Mouse (Mus musculus): ENCODE data around the gene Gm9736. TPM values are rescaled to one million over a fixed set of nuclear protein-coding genes. Genes with fewer than 3 reads are reported as not detected.
"Not testable (repeated sequence)": the region's sequence is repeated elsewhere in the genome, so short reads cannot be mapped to it uniquely, and the experiment has no call there.

Gm9736 gene
- polyA plus RNA-seq, 1 experiment from 2014 or later, result not detected

DNA sequence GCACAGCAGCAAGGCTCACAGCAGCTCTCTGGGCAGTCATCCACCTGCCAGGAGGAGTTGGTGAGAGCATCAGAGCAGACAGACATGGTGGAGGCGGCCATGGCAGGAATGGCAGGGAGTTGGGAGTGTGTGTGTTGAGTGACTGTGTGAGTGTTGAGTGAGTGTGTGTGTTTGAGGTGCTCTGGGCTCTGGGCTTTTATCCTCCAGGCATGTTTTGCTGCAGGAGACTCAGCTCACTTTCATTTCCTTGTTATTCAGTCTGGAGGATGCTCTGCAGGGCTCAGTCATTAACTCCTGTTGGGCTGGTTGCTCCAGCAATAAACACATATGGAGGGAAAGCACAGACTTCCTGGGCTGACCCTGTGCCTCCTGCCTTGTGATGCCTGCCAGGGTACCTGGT, 25.7 kb upstream of the Gm9736 start, which contains the start of gene Gm7138:
Gm7138 (minus strand) TSS at position 101 of the 400 bp plus-strand sequence.
- not testable (repeated sequence) for H3K4me2 ChIP-seq (ENCODE audit: low read length); H3K9ac ChIP-seq (replicated peaks; ENCODE audit: low read depth, low read length); ATAC-seq; H3K4me1 ChIP-seq (replicated peaks; ENCODE audit: control insufficient read depth, insufficient read depth, low read length); H3K4me3 ChIP-seq (replicated peaks; ENCODE audit: low read length); H3K9me3 ChIP-seq (ENCODE audit: control insufficient read depth, low read length); H3K36me3 ChIP-seq (ENCODE audit: control insufficient read depth, insufficient read depth); H3K27me3 ChIP-seq (replicated peaks; ENCODE audit: control insufficient read depth, insufficient read depth, low read length); H3K27ac ChIP-seq (ENCODE audit: low read length)
- 50% methylated on average over 1 of the region's 1 CpGs for WGBS

DNA sequence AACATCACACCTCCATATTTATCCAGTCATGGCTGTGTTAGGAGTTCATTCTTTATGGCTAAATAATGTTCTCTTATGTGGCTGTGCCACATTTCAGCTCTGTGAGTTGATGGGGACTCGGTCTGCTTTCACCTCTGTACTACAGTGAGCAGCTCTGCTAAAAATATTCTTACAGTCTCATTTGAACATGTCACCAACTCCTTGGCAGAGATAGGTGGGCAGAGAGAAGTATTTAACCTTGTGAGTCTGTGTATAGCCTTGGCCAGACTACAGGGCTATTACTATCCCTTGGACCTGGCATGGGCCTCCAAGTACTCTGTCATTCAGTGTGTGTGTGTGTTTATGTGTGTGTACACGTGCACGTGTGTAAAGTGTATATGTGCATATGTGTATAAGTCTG, 21.0 kb upstream of the Gm9736 start:
- not testable (repeated sequence) for H3K36me3 ChIP-seq (ENCODE audit: control insufficient read depth, insufficient read depth); H3K4me1 ChIP-seq (replicated peaks; ENCODE audit: control insufficient read depth, insufficient read depth, low read length); H3K4me3 ChIP-seq (replicated peaks; ENCODE audit: low read length); H3K27me3 ChIP-seq (replicated peaks; ENCODE audit: control insufficient read depth, insufficient read depth, low read length); H3K27ac ChIP-seq (ENCODE audit: low read length); H3K9me3 ChIP-seq (ENCODE audit: control insufficient read depth, low read length); ATAC-seq; H3K9ac ChIP-seq (replicated peaks; ENCODE audit: low read depth, low read length); H3K4me2 ChIP-seq (ENCODE audit: low read length)
- 100% methylated on average over 1 of the region's 3 CpGs for WGBS

DNA sequence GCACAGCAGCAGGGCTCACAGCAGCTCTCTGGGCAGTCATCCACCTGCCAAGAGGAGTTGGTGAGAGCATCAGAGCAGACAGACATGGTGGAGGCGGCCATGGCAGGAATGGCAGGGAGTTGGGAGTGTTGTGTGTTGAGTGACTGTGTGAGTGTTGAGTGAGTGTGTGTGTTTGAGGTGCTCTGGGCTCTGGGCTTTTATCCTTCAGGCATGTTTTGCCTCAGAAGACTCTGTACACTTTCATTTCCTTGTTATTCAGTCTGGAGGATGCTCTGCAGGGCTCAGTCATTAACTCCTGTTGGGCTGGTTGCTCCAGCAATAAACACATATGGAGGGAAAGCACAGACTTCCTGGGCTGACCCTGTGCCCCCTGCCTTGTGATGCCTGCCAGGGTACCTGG, 20.1 kb upstream of the Gm9736 start, which contains the start of gene Gm3238:
Gm3238 (minus strand) TSS at position 101 of the 400 bp plus-strand sequence.
- WGBS, result 92% methylated on average over 1 of the region's 1 CpGs
- H3K4me1 ChIP-seq (replicated peaks; ENCODE audit: control insufficient read depth, insufficient read depth, low read length); H3K4me3 ChIP-seq (replicated peaks; ENCODE audit: low read length); H3K27ac ChIP-seq (ENCODE audit: low read length); H3K4me2 ChIP-seq (ENCODE audit: low read length); H3K36me3 ChIP-seq (ENCODE audit: control insufficient read depth, insufficient read depth); H3K9me3 ChIP-seq (ENCODE audit: control insufficient read depth, low read length); ATAC-seq; H3K27me3 ChIP-seq (replicated peaks; ENCODE audit: control insufficient read depth, insufficient read depth, low read length); H3K9ac ChIP-seq (replicated peaks; ENCODE audit: low read depth, low read length): not testable (repeated sequence)

DNA sequence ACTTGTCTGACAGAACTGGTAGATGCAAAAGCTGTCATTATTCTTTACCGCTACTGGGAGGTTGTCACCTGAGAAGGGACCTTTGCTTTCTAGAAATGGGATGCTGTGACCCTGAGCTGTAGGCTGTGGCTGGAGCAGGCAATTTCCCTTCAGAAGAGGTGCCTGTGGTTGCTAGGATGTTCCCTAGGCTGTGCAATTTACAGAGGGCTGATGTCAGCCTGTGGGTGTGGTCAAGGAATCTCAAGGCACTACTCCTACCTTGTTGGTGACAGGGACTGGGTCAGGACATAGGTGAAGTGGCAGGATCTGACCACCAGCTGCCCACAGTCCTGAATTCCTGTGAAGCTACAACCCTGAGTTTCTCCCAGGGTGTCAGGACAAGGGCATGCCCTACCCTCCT, 18.6 kb upstream of the Gm9736 start:
- WGBS, result 88% methylated on average over 1 of the region's 1 CpGs

DNA sequence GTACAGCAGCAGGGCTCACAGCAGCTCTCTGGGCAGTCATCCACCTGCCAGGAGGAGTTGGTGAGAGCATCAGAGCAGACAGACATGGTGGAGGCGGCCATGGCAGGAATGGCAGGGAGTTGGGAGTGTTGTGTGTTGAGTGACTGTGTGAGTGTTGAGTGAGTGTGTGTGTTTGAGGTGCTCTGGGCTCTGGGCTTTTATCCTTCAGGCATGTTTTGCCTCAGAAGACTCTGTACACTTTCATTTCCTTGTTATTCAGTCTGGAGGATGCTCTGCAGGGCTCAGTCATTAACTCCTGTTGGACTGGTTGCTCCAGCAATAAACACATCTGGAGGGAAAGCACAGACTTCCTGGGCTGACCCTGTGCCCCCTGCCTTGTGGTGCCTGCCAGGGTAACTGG, 8.4 kb upstream of the Gm9736 start, which contains the start of gene Gm3233:
Gm3233 (minus strand) TSS at position 101 of the 400 bp plus-strand sequence.
- not testable (repeated sequence) for H3K4me2 ChIP-seq (ENCODE audit: low read length); H3K9me3 ChIP-seq (ENCODE audit: control insufficient read depth, low read length); H3K27ac ChIP-seq (ENCODE audit: low read length); H3K27me3 ChIP-seq (replicated peaks; ENCODE audit: control insufficient read depth, insufficient read depth, low read length); ATAC-seq; H3K4me3 ChIP-seq (replicated peaks; ENCODE audit: low read length); H3K4me1 ChIP-seq (replicated peaks; ENCODE audit: control insufficient read depth, insufficient read depth, low read length); H3K9ac ChIP-seq (replicated peaks; ENCODE audit: low read depth, low read length); H3K36me3 ChIP-seq (ENCODE audit: control insufficient read depth, insufficient read depth)
- no CpG with 5 or more reads among the region's 1 CpGs for WGBS

More for the DNA sequence above, 18.6 kb upstream of the Gm9736 start:
- H3K4me3 ChIP-seq (replicated peaks; ENCODE audit: low read length), result no peak overlapping the region
- no peak overlapping the region for H3K27ac ChIP-seq (ENCODE audit: low read length)
- H3K36me3 ChIP-seq (ENCODE audit: control insufficient read depth, insufficient read depth), result no peaks in the 10 kb centered on the region
- no peak overlapping the region for H3K9ac ChIP-seq (replicated peaks; ENCODE audit: low read depth, low read length)
- H3K27me3 ChIP-seq (replicated peaks; ENCODE audit: control insufficient read depth, insufficient read depth, low read length), result no peaks in the 10 kb centered on the region
- no peaks in the 10 kb centered on the region for H3K9me3 ChIP-seq (ENCODE audit: control insufficient read depth, low read length)
- ATAC-seq, result no peak
- H3K4me1 ChIP-seq (replicated peaks; ENCODE audit: control insufficient read depth, insufficient read depth, low read length), result no peaks in the 10 kb centered on the region
- no peak overlapping the region for H3K4me2 ChIP-seq (ENCODE audit: low read length)

DNA sequence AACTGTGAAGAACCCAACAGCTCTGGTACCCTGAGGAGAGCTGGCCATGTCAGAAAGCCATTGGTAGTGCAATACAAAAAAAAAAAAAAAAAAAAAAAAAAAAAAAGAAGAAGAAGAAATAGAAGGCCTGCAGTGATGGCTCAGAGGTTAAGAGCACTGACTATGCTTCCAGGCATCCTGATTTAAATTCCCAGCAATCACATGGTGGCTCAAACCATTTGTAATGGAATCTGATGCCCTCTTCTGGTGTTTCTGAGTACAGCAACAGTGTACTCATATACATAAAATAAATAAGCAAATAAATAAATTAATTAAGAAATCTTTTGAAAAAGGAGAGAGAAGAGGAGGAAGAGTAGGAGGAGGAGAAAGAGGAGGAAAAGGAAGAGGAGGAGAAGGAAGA, 2.3 kb upstream of the Gm9736 start:
- H3K9me3 ChIP-seq (ENCODE audit: control insufficient read depth, low read length), result no peaks in the 10 kb centered on the region
- ATAC-seq, result no peak

DNA sequence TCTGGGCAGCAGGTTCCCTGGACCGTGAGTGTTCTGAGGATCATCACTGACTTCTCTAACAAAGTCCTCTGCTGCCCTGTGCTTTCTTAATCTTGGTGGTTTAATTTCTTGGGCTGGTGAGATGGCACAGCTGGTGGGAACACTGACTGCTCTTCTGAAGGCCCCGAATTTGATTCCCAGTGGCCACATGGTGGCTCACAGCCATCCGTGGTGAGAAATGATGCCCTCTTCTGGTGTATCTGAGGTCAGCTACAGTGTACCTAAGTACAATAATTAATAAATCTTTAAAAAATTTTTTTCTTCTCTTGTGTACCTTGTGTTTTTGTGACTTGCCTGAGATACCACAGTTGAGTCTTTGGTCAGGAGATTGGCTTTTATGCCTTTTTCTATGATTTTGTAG, 1.2 kb upstream of the Gm9736 start:
- H3K4me2 ChIP-seq (ENCODE audit: low read length); H3K27me3 ChIP-seq (replicated peaks; ENCODE audit: control insufficient read depth, insufficient read depth, low read length); H3K27ac ChIP-seq (ENCODE audit: low read length); H3K36me3 ChIP-seq (ENCODE audit: control insufficient read depth, insufficient read depth); H3K4me1 ChIP-seq (replicated peaks; ENCODE audit: control insufficient read depth, insufficient read depth, low read length); H3K4me3 ChIP-seq (replicated peaks; ENCODE audit: low read length); H3K9me3 ChIP-seq (ENCODE audit: control insufficient read depth, low read length); H3K9ac ChIP-seq (replicated peaks; ENCODE audit: low read depth, low read length); ATAC-seq: not testable (repeated sequence)
- WGBS, result 64% methylated on average over 3 of the region's 3 CpGs

More for the DNA sequence above, 2.3 kb upstream of the Gm9736 start:
- no peak overlapping the region for H3K27ac ChIP-seq (ENCODE audit: low read length)
- no peak overlapping the region for H3K4me2 ChIP-seq (ENCODE audit: low read length)
- H3K27me3 ChIP-seq (replicated peaks; ENCODE audit: control insufficient read depth, insufficient read depth, low read length), result no peaks in the 10 kb centered on the region
- no peak overlapping the region for H3K4me3 ChIP-seq (replicated peaks; ENCODE audit: low read length)
- H3K9ac ChIP-seq (replicated peaks; ENCODE audit: low read depth, low read length), result no peak overlapping the region
- H3K4me1 ChIP-seq (replicated peaks; ENCODE audit: control insufficient read depth, insufficient read depth, low read length), result no peaks in the 10 kb centered on the region
- H3K36me3 ChIP-seq (ENCODE audit: control insufficient read depth, insufficient read depth), result no peaks in the 10 kb centered on the region

DNA sequence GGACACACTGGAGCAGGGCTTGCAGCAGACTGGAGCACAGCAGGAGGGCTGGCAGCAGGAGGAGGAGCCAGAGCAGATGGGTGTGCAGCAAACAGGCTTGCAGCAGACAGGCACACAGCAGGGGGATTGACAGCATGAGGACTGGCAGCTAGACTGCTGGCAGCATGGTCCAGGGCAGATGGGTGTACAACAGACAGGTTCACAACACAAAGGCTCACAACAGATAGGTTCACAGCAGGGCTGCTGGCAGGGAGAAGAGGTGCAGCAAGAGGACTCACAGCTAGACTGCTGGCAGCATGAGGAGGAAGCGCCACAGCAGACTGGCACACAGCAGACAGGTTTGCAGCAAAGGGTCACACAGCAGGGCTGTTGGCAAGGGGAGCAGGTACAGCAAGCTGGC, 468 bp downstream of the Gm9736 start:
- ATAC-seq; H3K27ac ChIP-seq (ENCODE audit: low read length); H3K9ac ChIP-seq (replicated peaks; ENCODE audit: low read depth, low read length); H3K4me1 ChIP-seq (replicated peaks; ENCODE audit: control insufficient read depth, insufficient read depth, low read length); H3K4me2 ChIP-seq (ENCODE audit: low read length); H3K27me3 ChIP-seq (replicated peaks; ENCODE audit: control insufficient read depth, insufficient read depth, low read length); H3K4me3 ChIP-seq (replicated peaks; ENCODE audit: low read length); H3K36me3 ChIP-seq (ENCODE audit: control insufficient read depth, insufficient read depth); H3K9me3 ChIP-seq (ENCODE audit: control insufficient read depth, low read length): not testable (repeated sequence)
- WGBS, result 56% methylated on average over 1 of the region's 1 CpGs

DNA sequence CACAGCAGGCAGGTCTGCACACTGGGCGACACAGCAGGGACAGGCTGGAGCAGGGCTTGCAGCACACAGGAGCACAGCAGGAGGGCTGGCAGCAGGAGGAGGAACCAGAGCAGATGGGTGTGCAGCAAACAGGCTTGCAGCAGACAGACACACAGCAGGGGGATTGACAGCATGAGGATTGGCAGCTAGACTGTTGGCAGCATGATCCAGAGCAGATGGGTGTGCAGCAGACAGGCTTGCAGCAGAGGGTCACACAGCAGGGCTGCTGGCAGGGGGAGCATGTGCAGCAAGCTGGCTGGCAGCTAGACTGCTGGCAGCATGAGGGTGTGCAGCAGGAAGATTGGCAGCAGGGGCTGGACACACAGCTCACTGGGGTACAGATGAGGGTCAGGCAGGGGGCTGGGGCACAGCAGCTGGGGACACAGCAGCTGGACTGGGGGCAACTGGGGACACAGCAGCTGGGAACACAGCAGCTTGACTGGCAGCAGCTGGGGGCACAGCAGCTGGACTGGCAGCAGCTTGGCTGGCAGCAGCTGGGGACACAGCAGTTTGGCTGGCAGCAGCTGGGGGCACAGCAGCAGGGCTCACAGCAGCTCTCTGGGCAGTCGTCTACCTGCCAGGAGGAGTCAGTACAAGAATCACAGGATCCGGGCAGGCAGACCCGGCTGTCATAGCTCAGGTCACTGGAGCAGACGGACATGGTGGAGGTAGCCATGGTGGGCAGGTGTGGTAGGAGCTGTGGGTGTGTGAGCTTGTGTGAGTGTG, 9.0 kb downstream of the Gm9736 start, which contains the start of gene Gm18596:
Gm18596 (minus strand) TSS at position 715 of the 765 bp plus-strand sequence.
- not testable (repeated sequence) for H3K36me3 ChIP-seq (ENCODE audit: control insufficient read depth, insufficient read depth); H3K4me3 ChIP-seq (replicated peaks; ENCODE audit: low read length); H3K9me3 ChIP-seq (ENCODE audit: control insufficient read depth, low read length); H3K27me3 ChIP-seq (replicated peaks; ENCODE audit: control insufficient read depth, insufficient read depth, low read length); ATAC-seq; H3K27ac ChIP-seq (ENCODE audit: low read length); H3K9ac ChIP-seq (replicated peaks; ENCODE audit: low read depth, low read length); H3K4me2 ChIP-seq (ENCODE audit: low read length); H3K4me1 ChIP-seq (replicated peaks; ENCODE audit: control insufficient read depth, insufficient read depth, low read length)
- 61% methylated on average over 4 of the region's 5 CpGs for WGBS
